Mouse (Mus musculus): Measurements from ENCODE around the gene Cyp2d22.
"Not testable (repeated sequence)": the region's sequence is repeated elsewhere in the genome, so short reads cannot be mapped to it uniquely, and the experiment has no call there.

Gene Cyp2d22

GRCm38 (mm10) chr15:82379871-82380713, at the start of gene Cyp2d22:
Gene Cyp2d22 (minus strand): TSS chr15:82380260.
- peak; percentile 62 for DNase-seq

DNA sequence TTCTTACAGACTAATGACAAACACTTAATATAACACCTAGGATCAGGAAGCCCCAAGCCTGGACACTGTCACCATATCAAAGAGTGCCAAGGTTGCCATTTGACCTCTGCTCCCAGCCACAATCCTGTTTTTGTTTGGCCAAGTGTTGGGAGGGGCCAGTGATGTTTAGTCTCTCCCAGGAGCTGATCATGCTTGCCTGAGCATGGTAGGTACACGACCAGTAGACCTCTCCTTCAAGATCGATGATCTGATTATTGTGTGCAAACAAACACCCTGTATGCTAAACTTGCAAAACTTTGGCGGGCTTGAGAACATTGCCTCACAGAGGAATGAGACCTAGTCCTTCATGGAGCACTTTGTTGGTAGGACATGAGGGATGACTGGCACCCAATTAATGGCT, 43.4 kb upstream of the Cyp2d22 start:
- no peak for DNase-seq

DNA sequence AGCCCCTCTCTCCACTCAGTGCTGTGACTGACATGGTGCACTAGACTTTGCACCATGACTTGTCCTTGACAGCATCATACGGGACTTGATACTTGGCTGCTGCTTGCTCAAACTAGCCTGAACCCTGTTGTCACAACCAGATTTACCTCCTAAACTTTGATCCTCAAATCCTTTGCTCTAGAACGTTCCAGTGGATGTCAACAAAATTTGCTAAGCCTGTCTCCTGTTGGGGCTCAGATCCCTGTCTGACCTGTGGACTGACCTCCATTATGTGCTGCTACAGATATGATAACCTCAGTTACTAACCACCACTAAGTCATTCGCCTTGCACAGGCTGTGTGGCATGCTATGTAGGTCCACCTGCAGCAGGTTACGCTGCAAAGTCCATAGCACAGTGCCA, 42.9 kb upstream of the Cyp2d22 start:
- DNase-seq = no peak

GRCm38 (mm10) chr15:82418616-82419015, 38.6 kb upstream of the Cyp2d22 start:
- no peak for DNase-seq

DNA sequence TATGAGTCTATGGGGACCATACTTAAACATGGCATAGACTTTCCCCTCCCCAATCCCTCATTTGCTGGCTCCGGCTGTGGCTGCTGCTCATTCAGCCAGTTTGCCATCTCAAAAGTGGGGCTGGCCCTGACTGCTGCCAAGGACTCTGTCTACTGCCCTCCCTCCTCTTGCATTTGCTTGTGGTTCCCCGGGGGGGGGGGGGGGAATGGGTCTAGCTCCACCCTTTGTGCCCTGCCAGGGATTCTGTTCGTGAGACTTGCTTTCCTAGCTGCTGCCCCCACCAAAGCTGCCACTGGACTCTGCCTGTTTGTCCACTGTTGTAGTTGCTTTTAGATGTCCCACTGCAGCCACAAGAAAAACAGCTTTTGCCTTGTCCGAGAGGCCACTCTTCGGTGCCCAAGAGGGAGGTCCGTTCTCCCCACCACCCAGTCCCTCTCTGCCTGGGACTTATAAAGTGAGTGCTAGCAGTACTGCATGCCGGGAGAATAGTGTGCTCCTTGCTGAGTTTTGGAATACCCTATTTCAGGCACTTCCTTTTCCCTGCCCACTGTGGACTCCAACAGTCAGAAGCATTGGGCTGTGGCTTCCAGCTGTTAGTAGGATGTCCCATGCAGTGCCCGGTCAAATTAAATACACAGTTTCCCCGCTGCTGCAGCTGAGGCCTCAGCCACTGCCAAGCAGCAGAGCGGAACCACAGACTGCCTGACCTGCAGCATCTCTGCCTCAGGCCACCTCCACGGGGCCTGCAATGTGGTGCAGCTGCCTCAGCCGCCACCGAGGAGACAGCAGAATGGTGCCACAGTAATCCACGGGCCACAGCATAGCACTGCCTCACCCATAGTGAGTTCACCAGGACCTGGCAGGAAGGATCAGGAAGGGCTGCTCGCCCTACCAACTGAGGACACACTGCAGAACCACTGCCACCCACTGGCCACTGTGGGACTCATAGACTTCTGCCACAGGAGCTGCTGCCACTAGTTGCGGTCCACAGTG, 37.0 kb upstream of the Cyp2d22 start:
- peak; percentile 87 for DNase-seq

DNA sequence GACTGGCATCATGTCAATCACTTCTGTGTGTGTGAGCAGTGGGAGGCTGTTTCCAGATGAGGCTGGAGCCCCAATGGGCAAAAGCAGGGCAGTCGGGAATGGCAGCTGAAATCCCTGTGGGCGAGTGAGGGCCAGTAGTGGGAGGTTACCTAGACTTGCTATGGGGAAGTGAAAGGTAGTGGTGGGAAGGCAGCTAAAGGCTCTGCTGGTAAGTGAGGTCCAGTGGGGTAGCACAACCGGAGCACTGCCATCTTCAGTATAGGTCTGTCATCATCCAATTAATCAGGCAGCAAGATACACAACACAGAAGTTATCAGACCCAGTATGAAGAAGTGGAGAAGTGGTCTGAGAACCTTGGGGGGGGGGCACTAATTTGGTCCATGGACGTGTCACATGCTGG, 27.5 kb upstream of the Cyp2d22 start:
- no peak for DNase-seq

DNA sequence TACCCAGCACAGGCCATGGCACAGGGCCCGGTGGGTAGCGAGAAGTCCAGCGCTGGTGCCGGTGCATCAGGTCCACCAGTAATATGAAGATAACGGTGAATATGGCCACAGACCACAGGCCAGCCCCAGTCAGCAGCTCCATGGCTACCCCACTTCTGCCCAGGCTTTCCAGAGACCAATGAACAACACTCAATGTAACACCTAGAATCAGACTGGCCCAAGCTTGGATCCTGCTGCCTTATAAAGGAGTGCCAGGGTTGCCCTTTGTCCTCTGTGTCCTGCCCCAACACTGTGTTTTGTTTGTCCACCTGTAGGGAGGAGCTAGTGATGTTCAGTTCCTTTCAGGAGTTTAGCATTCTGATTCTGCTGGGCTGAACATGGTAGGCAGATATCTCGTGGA, 26.9 kb upstream of the Cyp2d22 start, which contains the start of gene Cyp2d10:
Gene Cyp2d10, minus strand, starts transcription at position 215 of the 400 bp plus-strand sequence.
- DNase-seq = no peak

GRCm38 (mm10) chr15:82404163-82404562, 24.1 kb upstream of the Cyp2d22 start:
- DNase-seq = no peak

DNA sequence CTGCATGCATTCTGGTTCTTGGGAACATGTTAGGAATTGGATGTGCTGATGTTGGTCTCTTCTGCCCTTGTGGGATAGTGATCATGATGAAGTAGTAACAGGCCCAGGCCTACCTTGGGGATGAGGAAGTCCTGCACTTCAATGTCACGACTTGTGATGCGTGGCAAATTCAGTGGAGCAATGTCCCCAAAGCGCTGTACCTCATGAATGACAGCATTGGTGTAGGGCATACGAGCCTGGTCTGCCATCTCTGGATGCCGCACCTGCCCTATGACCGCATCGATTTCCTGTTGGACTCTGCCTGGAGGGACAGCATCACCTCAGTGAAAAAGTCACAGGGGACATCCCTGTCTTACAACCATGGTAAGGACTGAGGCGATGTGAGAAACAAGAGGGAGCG, 23.5 kb upstream of the Cyp2d22 start:
- no peak for DNase-seq

GRCm38 (mm10) chr15:82402741-82403140, 22.7 kb upstream of the Cyp2d22 start:
- DNase-seq = no peak

GRCm38 (mm10) chr15:82402106-82402505, 22.0 kb upstream of the Cyp2d22 start:
- DNase-seq = no peak

DNA sequence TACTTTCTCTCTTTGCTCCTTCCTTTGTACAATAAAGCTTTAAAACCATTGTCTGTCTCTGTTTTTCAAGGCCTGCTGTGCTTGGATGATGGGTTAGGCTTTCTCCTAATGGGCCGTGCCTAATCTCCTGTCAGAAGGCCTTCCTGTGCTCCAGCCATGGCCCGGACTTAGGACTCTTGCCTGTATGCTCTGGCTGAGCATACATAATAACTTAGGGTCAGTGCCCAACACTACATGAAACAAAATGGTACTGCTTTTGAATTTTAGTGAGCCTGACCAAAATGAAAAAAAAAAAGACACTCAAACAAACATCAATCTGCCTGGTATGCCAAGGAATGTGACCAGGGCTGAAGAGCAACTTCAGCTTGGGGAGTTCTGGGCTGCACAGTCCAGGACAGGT, 21.5 kb upstream of the Cyp2d22 start:
- no peak for DNase-seq

DNA sequence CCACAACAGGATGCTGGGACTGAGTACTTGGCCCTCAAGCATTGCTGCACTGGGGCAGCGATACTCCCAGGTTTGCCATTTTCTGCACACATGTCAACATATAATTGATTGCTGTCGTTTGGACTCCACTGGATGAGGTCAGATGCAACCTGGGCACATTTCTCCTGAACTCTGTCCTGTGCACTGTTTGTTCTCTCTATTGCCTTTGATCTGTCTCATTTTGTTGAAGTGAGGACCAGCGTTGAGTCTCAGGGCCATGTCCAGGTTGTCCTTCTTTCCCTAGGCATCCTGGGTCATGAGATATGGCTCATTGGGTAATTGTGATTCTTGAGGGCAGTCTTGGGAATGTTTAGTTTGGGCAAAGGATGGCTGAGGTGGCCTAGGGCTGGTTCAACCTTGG, 15.9 kb upstream of the Cyp2d22 start:
- not testable (repeated sequence) for DNase-seq

GRCm38 (mm10) chr15:82393922-82394321, 13.9 kb upstream of the Cyp2d22 start, which contains the start of gene Cyp2d11:
Gene Cyp2d11 (minus strand): TSS chr15:82394022.
- DNase-seq = not testable (repeated sequence)

GRCm38 (mm10) chr15:82389916-82390315, 9.9 kb upstream of the Cyp2d22 start:
- not testable (repeated sequence) for DNase-seq

GRCm38 (mm10) chr15:82385729-82386128, 5.7 kb upstream of the Cyp2d22 start:
- DNase-seq = no peak

DNA sequence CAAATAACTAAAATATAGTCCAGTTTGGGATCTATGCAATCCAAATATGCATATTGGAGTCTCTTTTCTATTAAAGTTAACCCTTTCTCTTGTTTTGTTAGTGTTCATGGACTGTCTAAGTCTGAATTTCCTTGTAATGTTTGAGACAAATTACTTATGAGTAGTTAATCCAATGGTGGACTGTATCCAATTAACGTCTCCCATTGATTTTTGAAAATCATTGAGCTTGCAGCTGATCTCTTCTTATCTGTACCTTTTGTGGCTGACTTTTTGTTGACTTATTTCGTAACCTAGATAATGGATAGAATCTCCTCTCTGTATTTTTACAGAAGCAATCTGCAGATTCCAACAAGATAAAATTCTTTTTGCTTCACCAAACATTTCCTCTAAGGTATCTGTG, 2.4 kb upstream of the Cyp2d22 start:
- DNase-seq = no peak

DNA sequence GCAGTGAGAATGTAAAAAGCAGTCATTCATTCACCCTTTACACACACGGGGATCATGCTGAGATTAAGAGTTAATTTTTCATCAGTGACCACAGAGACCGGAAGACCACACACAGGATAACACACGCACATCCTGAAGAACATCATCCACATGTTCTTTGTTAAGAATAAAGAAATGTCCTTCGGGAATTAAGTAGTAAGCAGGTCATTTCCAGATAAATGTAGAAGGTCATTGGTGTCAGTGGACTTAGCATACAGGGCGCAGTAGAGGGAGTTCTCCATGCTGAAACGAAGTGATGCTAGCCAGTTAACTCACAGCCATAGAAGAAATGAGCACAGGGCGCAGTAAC, 628 bp upstream of the Cyp2d22 start:
- no peak for DNase-seq

DNA sequence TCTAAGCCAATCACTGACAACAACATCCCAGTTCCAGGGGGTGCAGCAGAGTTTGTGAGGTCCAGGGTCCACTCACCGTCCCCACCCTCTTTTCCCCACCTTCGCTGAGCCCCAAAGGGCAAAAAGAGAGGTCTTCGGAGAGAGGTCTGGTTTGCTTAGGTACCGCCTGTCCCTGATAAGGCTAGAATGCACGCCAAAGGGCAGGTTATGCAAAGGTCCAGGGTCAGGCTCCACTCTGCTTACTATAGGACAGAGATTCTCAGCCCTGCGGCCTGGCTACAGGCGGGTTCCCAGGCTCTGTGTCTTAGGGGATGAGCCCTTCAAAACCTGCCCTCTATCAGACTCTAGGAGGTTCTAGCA, 569 bp downstream of the Cyp2d22 start:
- DNase-seq = no peak

- DNase-seq = no peak
Observed at GRCm38 (mm10) chr15:82378261-82379180, 1.5 kb downstream of the Cyp2d22 start.

- no peak for DNase-seq
Observed at GRCm38 (mm10) chr15:82377701-82378100, 2.4 kb downstream of the Cyp2d22 start.

GRCm38 (mm10) chr15:82376393-82377138, 3.5 kb downstream of the Cyp2d22 start:
- DNase-seq = no peak
